Mouse (Mus musculus) kidney, adult 8-10 months (tissue): ENCODE data around the gene Nuak2.

Source experiments
- DNase-seq, 2 experiments: peaks; one replicate each; pipeline ENCODE4 v3.0.0; 2022

Gene Nuak2

DNA sequence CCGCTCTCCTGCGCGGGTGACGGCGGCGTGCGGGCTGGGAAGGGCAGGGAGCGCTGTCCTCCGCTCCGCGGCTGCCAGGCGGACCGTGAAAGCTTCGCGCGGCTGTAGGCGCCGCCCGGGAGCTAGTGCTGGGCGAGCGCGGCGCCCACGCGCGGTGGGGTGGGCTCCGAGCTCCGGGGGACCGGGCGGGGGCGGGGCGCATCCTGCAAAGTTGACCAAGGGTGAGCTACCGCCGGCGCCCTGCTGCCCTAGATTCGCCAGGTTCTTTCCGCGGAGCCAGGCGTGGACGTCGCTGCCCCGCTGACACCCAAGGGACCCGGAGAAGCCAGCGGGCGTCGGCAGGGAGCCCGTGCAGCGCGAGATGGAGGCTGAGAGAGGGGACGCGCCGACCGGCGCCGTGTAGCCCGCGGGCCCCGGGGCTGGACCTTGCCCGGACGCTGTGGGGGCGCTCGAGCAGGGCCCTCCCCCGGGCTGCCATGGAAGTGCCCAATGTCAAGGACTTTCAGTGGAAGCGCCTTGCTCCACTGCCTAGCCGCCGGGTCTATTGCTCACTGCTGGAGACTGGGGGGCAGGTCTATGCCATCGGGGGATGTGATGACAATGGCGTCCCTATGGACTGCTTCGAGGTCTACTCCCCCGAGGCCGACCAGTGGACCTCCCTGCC is 17.0 kb upstream of the Nuak2 start:
- peak; percentile 26 to 38 for DNase-seq

GRCm38 (mm10) chr1:132299744-132300143 is 16.2 kb upstream of the Nuak2 start:
- peak in 1 of 2 experiments; percentile 15 for DNase-seq

- no peak for DNase-seq
Observed at GRCm38 (mm10) chr1:132301242-132301641, 14.7 kb upstream of the Nuak2 start.

DNA sequence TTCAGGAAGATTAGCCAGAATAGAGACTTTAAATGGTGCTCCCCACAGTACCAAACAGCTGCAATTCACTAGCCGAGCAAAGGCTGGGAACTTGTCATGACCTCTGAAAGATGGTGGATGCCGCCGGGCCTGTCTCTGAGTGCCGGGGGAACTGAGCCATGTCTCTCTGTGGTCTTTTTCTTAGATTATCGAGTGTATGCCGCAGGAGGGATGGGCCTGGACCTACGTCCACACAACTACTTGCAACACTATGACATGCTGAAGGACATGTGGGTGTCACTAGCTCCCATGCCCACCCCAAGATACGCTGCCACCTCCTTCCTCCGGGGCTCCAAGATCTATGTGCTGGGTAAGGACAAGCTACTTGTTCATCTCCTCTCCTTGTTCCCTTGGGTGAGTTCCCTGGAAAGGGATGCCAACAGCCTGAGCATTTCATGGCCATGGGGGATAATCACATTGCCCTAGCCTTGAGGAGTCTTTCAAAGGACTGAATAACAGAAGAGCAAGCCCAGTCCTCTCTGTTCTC is 13.5 kb upstream of the Nuak2 start:
- DNase-seq: no peak

DNA sequence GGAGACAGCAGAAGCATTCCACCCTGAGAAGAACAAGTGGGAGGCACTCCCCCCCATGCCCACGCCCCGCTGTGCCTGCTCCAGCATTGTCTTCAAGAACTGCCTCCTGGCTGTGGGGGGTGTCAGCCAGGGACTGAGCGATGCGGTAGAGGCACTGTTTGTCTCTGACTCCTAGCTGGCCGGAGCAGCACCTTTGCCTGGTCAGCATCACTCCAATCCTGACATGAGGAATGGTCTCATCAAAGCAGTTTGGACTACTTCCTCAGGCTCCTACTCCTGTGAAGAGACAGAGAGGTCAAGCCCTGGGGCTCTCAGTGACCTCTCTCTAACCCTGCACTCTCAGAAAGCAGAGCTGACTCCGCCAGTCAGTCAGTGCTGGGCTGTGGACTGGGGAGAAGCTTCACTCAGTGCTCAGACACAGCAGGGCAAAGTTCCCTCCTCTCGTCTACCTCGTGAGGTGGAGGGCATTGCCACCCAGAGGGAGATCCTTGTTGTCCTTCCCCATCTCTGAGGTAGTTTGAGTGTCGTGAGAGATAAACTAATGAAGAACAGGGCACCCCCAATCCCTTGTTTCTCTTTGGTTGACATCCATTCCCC is 11.2 kb upstream of the Nuak2 start:
- DNase-seq: peak in 1 of 2 experiments; percentile 50

DNA sequence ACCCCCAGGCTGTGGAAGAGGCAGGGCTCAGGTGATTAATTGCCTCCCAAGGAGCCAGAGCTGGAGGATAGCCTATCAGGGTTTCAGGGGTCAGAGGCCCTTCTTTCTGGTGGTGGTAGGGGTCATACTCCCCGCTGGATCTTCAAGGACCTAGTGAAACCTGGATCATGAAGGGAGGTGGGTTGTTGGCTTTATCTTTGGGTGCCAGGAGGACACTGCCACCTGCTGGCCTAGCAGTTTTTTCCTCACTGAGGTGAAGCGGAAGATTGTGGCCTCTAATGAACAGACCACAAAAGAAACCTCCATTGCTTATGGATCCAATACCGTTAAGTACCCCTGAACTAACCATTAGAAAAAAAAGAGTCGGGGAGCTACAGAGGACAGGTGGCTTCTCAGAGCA is 9.8 kb upstream of the Nuak2 start:
- DNase-seq: peak; percentile 51 to 79

DNA sequence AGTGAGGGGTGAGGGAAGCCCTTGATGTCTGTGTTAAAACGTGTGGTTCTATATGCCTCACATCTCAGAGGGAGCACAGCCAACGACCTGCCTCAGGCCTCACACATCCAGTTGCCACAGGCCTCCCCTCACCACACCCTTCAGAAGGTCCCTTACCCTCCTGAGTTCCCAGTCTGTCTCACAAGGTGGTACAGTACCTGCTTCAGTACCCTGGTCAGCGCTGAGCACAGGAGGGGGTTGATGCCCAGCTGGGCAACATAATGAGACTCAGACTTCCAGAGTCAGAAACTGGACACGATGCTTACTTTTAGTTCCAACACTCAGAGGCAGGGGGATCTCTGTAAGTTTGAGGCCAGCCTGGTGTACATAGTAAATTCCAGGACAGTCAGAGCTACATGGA is 9.1 kb upstream of the Nuak2 start:
- no peak for DNase-seq

DNA sequence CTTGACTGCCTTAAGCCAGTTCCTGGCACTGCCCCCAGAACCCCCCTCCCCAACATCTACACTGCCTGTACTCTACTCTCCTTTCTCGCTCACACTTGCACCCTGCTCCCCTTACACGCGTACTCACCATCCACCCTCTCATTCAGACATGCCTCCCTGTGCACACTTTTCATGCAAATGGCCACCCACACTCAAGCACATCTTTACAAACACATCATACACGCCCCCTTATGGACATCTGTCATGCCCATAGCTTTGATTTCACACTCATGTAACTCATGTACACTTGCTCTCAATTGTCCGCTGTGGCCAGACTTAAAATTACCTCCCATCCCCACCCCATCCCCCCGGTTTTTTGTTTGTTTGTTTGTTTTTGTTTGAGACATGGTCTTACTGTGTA is 8.0 kb upstream of the Nuak2 start:
- DNase-seq: no peak

DNA sequence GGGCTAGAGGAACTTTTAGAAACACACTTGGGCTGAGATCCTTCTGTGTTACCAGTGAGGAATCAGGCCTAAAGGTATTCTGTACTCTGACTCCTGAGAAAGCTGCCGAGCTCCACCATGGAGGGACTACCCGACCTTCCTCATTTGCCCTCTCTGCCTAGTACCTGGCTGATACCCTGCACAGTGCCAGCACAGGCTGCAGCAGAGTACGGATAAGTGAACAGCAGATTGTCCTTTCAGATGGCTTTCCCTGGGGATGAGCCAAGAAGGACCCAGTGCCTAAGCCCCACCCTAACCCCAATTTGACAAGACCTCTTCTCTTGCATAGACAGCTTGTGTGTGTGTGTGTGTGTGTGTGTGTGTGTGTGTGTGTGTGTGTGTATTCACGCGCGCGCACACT is 7.3 kb upstream of the Nuak2 start:
- DNase-seq: no peak

DNA sequence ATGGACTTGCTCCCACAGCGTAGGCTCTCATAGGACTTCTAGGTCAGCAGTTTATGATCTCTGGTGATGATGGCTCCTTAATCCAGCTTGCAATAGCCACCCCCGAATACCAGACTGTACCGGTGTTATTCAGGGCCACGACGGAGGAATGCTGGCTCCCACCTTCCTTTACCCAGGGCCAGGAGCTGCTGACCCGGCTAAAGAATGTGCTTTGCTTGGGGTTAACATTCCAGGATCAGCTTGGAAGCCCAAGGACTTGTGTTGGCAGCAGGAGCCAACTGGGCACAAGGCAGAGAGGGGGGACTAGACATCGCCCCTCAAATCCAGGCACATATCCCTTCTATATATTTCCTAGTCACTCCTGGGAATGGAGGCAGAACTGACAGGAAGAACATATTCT is 5.2 kb upstream of the Nuak2 start:
- peak; percentile 83 to 92 for DNase-seq

GRCm38 (mm10) chr1:132311174-132311859 is 4.6 kb upstream of the Nuak2 start:
- no peak for DNase-seq

DNA sequence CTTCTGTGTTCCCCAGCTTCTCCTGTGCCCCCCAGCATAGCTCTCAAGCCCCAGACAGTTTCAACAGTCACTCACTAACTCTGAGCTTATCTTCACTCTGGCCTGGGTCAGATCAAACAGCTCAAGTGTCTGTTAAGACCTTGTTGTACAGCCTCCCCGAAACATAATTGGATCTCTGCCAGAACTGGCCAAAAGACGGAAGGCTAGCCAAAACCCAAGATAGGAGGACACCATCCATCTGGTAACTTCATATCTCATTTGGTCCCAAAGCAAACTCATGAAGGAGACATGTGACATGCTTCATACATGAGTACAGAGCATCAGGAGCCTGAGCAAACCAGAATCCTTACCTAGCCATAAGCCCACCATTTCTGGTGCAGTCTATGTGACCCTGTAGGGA is 3.9 kb upstream of the Nuak2 start:
- no peak for DNase-seq

DNA sequence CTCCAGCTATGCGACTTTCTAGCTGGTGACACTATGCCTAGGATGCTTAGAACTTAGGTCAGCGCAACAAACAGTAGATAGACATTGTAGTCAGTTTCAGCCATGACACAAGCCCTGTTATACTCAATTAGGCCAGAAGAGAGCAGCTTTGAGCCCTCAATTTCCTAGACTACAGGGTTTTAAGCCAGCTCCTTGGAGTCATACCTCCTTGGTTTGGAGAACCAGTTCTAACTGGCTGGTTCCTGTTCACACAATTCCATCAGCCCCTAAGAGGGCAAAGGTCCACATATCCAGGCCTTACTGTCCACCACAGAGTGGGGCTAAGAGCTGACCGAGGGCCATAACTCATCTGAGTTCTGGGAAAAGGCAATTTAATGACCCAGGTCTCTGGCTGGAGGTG is 3.2 kb upstream of the Nuak2 start:
- peak; percentile 89 to 91 for DNase-seq

DNA sequence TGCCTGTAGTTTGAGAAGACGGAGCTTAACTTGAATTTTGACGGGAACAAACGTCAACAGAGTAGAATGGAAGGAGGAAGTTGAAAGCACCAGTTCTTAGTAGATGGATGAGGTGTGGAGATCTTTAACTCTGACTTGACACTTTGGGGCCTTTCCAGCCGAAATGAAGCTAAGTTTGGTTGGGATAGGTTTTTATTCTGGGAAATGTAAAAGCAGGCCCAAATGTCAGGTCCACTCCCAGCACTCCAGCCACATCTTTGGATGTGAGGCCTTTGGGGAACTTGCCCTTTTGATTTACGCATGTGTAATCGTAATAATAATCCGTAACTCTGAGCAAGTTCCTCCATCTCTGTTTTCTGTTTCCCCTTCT is 684 bp downstream of the Nuak2 start:
- DNase-seq: no peak

- peak in 1 of 2 experiments; percentile 65 for DNase-seq
Observed at GRCm38 (mm10) chr1:132317413-132317812, 1.5 kb downstream of the Nuak2 start.

- DNase-seq: no peak
Observed at GRCm38 (mm10) chr1:132317894-132318863, 2.3 kb downstream of the Nuak2 start.

GRCm38 (mm10) chr1:132319242-132319641 is 3.3 kb downstream of the Nuak2 start:
- DNase-seq: peak; percentile 91

DNA sequence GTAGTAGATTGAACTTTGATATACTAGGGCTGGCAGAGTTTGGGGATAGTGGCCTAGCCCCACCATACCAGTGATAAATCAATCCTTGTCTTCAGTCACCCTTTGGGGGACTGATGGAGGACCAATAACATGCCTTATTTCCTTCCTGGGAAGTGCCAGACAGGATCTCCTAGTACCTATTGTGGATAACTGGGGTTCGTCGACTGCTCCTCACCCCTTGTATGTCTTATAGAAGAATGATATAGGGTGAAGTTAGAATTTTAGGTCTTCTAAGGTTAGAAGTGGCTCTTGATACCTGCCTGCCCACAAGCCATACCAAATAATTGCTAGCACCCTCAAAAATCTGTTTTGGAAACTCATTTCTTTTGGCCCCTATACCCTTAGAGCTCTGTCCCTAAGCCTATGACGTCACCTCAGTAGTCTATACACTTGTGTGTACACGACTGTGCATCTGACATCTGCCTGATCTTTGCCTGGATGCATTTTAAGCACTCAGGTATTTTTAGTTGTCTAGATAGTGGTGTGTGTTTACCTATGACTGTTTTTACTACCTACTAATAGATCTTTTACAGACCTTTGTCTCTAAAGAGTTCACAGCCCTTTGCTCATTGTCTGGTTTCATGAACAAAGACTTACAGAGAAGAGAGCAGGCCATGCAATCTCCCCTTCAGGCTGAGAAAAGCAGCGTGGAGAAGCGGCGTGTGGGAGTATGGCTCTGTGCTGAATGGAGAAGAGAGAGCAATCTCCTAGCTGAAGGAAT is 6.1 kb downstream of the Nuak2 start:
- no peak for DNase-seq

DNA sequence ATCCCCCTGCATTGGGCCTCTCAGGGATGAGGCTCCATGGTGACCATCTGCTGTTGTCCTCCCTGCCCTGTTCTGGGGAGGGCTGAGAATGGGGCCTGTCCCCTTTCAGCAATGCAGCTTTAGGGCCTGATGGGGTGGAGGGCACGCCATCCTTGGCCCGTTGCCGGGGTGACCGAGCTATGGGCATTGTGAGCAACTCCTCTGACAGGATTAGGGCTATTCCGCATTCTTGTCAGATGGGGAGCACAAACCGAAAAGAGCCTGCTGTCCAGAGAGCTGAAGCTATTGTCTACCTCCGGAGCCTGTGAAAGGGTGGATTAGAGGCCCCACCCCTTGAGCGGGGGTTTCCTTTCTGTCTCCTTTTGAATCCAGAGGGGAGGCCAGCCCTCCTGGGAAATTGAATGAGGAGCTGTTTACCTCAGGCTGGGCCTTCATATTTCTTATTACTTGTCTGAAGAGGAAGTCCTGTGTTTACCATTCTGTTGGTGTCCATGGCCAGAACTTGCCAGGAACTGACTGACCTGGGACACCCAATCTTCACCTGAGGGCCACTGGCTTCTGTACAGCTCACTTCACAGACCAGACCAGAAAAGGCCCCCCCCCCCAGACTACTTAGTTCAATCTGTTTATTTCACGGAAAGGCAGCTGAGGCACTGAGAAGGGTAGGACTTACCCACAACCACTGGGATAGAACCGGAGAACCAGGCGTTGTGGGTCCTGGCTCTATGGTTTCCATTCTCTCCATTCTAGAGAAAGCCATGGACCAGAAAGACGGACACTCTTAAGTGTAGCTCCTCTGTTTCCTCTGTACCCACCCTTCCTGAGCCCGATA is 7.0 kb downstream of the Nuak2 start:
- peak in 1 of 2 experiments; percentile 57 for DNase-seq

DNA sequence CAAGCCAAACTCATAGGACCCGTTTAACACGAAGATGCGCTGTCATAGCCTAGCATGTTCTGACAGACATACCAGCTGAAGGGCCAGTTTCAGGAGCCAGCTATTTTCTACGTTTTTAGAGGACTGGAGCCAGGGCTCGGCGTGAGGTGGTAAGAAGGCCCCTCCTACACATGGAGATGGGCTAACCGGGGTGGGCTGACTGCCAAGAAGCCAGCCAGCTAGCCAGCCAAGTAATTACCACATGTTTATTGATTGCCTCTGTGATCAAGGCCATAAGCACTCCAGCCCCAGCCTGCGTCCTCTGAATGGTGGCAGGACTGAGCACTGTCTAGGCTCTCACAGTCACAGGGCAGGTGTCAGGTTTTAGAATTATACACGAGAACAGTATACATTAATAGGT is 10.9 kb downstream of the Nuak2 start:
- peak in 1 of 2 experiments; percentile 70 for DNase-seq

DNA sequence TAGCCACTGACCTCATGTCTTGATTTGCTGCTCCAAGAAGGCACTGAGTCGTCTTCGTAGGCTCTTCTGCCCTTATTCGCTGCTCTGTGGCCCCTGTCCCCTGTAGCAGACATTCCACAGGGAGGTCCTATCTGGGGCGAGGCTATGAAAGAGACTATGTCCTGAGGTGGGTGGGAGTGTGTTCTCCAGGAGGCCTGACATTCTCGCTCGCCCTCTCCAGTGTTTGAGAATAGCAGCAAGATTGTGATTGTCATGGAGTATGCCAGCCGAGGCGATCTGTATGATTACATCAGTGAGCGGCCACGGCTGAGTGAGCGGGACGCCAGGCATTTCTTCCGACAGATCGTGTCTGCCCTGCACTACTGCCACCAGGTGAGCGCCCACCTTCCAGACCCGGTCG is 11.6 kb downstream of the Nuak2 start:
- DNase-seq: no peak
